Mouse (Mus musculus) hindlimb bud, embryonic 11.5 days (tissue): ENCODE measurements at regions not wholly inside any gene's neighbourhood (a gene's known extent, or its start where the extent isn't known, plus 50 kb on each side); places are given as distances from the start of the nearest gene placed in this dataset.

Experiments used
- DNase-seq: peaks from one replicate; pipeline ENCODE4 v3.0.0-alpha.2; 2012; ENCODE audit warnings: low read depth, low spot score; ENCODE audit errors: extremely low spot score

- DNase-seq: no peak
Measured at GRCm38 (mm10) chr13:31207709-31208108, 233.7 kb downstream of the Gm5447 start.

- DNase-seq: no peak
Measured at GRCm38 (mm10) chr13:31223016-31223415, 249.0 kb downstream of the Gm5447 start.

GRCm38 (mm10) chr13:31240546-31240945, 266.5 kb downstream of the Gm5447 start:
- DNase-seq: no peak

GRCm38 (mm10) chr13:31248996-31249395, 275.0 kb downstream of the Gm5447 start:
- DNase-seq: no peak

- DNase-seq: no peak
Measured at GRCm38 (mm10) chr13:31249525-31249924, 275.5 kb downstream of the Gm5447 start.

DNA sequence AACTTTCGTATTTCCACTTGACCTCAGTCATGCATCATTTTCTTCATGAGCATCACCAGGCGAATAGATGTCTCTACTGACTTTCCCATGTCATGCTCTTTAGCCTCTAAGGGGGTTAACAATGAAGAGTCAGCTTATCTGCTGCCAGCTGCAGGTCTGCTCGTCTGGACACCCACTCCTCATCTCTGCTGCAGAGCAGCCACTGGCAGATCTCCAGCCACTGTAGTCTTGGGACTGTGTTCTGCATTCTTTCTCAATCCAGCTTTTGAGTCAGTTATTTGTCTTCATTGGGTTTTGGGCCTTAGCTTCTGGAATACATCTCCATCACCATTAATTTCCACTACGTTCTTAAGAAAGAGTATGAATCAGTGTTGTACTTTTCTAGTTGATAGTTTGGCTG, 280.0 kb downstream of the Gm5447 start:
- no peak for DNase-seq

DNA sequence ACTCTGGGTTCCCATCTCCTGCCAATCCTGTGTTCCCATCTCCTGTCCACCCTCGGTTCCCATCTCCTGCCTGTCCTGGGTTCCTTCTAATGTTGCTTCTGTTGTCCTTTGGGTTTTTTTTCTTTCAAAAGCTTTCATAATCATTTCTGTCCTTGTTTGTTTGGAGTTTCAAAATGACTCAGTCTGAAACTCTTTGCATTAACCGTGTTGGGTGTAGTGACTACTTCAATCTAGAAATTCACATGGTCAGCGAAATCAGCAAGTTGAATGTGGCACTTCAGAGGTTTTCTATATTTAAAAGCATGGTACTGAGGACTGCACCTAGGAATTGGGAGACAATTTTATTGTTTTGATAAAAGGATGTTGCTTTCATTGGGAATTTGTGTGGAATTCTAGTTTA, 280.7 kb downstream of the Gm5447 start:
- no peak for DNase-seq

DNA sequence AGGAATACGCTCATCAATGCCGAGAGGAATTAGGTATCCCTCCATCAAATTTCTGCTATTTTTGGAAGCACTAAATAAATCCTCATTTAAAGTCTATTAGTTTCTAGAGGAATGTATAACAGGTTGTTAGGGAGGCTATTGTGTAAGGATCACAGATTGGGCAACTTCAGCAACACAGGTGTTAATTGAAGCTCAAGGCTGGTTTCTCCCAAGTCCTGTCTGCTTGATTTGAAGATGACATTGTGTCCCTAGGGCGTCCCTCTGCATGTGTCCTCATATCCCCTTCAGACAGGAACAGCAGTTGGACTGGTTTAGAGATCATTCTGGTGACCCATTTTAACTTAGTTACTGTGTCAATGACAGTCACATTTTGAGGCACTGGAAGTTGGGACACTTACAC, 281.5 kb downstream of the Gm5447 start:
- no peak for DNase-seq

DNA sequence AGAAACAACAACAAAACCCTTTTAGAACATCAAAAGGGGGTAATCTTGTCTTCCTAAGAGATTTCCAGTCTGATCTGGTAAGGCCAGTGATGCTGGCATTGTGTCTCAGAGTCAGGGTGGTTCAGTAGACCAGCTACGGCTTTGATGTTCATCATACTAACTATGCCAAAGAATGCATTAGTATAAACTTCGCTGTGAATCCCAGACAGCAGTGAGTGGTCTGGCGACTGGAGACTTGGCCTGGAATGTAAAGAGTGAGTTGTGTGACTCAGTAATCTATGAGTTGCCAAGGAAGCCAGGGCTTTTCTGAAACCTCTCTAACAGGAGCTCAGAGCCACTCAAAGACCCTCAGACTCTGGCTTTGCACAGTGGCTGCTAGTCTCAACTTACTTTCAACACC, 288.1 kb upstream of the Foxq1 start:
- DNase-seq: no peak

GRCm38 (mm10) chr13:31276005-31276644, 279.8 kb upstream of the Foxq1 start:
- DNase-seq: no peak

GRCm38 (mm10) chr13:31290630-31291029, 265.3 kb upstream of the Foxq1 start:
- DNase-seq: no peak

DNA sequence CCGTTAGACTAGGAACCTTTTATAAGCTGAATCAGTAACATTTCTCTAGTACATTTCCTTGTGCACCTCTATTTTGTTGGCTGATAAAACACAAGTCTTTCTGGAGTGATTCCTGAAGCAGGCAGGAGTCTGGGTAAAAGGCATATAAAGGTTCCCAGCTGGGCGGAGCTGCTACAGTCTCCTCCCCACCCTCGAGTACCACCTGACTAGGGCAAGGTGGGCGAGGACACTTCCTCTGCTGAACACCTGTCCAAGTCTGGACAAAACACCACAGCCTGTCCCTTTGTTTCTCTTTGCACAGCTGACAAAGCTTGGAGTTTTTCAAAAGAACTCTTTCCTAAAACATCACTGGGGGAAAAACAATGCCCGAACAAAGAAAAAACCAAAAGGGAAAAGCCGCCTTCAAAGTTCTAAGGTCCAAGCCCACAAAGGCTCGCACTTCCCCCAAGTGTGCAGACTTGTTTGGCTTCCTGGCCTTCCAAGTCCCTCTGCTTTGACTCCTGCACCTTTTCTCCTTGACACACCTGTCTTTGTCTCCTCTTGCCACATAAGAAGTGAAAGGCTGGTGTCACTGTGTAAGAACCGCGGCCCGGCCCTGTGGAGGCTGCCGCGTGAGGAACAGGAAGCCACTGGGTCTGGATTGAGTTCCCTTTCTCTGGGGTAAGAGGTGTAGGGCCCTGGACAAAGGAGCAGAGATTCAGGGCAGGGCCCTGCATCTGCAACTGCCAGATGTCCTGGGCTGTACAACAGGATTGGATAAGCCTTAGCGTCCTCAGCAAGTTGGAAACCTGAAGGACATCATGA, 263.1 kb upstream of the Foxq1 start:
- DNase-seq: no peak

GRCm38 (mm10) chr13:31294011-31294410, 261.9 kb upstream of the Foxq1 start:
- DNase-seq: no peak

DNA sequence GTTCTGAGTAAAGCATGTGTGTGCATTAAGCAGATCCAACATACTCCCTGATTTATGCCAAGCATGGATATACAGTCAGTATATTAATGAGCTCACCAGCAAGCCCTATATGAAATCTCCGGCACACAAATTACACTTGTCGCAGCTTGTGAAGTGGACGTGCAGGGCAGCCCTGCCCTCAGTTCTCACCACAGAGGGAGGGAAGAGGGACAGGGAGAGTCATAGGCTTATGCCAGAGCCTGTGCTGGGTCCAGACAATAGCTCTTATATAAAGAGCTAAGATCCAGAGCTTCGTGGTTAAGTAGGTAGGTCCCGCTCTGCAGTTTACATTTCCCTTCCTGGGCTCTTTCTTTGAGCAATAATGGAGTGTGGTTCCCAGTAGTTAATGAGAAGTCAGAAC, 252.7 kb upstream of the Foxq1 start:
- no peak for DNase-seq

DNA sequence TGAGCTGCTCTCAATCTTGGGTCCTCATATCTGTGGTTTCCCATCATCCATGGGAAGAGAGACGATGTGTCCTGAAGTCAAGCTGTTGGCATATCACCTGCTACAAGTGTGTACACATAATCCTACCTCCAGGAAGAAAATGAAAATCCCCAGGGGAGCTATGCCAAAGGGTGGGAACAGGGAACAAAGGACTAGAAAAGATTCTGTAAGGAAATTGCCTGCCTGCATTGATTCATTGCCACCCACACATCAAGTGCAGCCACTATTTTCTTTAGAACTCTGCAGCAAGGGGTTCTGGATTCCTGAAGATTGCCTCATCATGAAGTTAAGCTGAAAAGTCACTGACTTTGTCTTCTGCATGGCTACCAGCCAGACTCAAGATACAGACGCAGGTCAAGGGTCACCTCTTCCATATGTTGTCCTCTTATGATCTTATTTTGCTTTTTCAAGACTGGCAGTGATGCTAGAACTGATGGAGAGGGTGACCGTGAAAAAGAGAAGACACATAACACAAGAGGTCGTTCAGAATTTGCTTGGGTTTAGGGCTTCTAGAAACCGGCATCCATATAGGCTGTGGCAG, 251.6 kb upstream of the Foxq1 start:
- DNase-seq: no peak

GRCm38 (mm10) chr13:31309083-31309621, 246.8 kb upstream of the Foxq1 start:
- no peak for DNase-seq

DNA sequence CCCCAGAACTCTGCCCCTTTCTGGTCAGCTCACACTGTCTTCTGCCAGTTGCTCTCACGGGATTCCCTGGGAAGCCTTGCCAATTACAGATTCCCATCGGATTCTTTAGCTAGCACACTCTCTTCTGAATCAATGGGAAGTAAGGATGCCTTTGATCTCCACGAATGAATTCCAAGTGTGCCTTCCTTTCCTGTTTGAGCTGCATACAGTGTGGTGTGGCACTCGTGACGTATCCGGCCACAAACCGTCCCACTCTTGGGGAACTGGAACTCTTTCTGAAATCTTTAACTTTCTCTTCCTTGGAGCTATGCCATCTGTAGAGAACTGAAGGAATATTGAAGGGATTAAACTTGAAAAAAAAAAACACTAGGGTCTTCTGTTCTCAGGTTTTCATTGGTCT, 243.2 kb upstream of the Foxq1 start:
- no peak for DNase-seq

GRCm38 (mm10) chr13:31313821-31314220, 242.1 kb upstream of the Foxq1 start:
- no peak for DNase-seq

DNA sequence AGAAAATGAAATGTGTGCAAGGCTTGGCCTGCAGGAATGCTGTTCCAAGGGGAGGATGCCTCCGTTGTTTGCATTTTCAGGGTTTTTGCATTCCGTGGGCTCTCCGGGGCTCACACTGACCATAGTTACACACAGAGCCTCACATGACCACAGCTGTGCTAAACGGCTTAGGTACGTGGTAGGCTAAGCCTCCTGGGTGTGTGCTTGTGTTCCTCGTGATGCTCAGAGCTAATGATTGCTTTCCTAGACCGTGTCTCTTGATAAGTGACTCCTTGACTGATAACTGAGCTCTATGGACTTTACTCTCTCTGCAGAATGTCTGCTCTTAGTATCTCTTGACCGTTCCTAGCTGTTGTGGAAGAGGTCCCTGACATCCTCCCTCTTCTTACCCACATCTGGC, 238.9 kb upstream of the Foxq1 start:
- no peak for DNase-seq

GRCm38 (mm10) chr13:31318008-31318407, 237.9 kb upstream of the Foxq1 start:
- no peak for DNase-seq

GRCm38 (mm10) chr13:31321411-31321810, 234.5 kb upstream of the Foxq1 start:
- DNase-seq: no peak

- no peak for DNase-seq
Measured at GRCm38 (mm10) chr13:31326269-31326851, 229.6 kb upstream of the Foxq1 start.
